Mouse (Mus musculus): ENCODE measurements around the gene Eps8. TPM values are rescaled to one million over a fixed set of nuclear protein-coding genes. Genes with fewer than 3 reads are reported as not detected.

The Eps8 gene
- polyA plus RNA-seq, 1 experiment from 2014 or later = 8.5 TPM

GRCm38 (mm10) chr6:137657203-137657602 is 2.5 kb upstream of the Eps8 start:
- Histone ChIP-seq H3K27ac (no peak overlapping the region), H3K4me2 (replicated peaks) (no peak overlapping the region), H3K36me3 (no peaks in the 10 kb centered on the region), H3K4me1 (no peaks in the 10 kb centered on the region), H3K4me3 (no peak overlapping the region), H3K9ac (no peak overlapping the region), H3K27me3 (replicated peaks) (no peaks in the 10 kb centered on the region), H3K9me3 (no peaks in the 10 kb centered on the region)
- no peak for ATAC-seq (ENCODE audit: low FRiP score, low read depth)
- whole genome bisulfite sequencing = 73% methylated on average over 6 of the region's 6 CpGs

GRCm38 (mm10) chr6:137649528-137649927 is 5.1 kb downstream of the Eps8 start:
- no peak overlapping the region for H3K27ac ChIP-seq

GRCm38 (mm10) chr6:137649068-137649480 is 5.6 kb downstream of the Eps8 start:
- peak; percentile 89 for ATAC-seq (ENCODE audit: low FRiP score, low read depth)
- peaks cover 4% of the 10 kb centered on the region for H3K27me3 ChIP-seq (replicated peaks)
- no peaks in the 10 kb centered on the region for H3K36me3 ChIP-seq
- WGBS = under 1% methylated on average over 46 of the region's 51 CpGs
- peak overlapping the region; percentile 100 for H3K4me2 ChIP-seq (replicated peaks)
- peaks cover 13% of the 10 kb centered on the region; the same call in 1 of the 2 replicates for H3K4me1 ChIP-seq
- H3K4me3 ChIP-seq = peak overlapping the region; percentile 73
- peak overlapping the region; percentile 65 for H3K9ac ChIP-seq
- H3K9me3 ChIP-seq = no peaks in the 10 kb centered on the region
- H3K27ac ChIP-seq = no peak overlapping the region

More at GRCm38 (mm10) chr6:137649528-137649927, 5.1 kb downstream of the Eps8 start:
- peak overlapping the region; percentile 65; the same call in 1 of the 2 replicates for H3K9ac ChIP-seq
- peaks cover 13% of the 10 kb centered on the region; the same call in 1 of the 2 replicates for H3K4me1 ChIP-seq
- no peaks in the 10 kb centered on the region for H3K9me3 ChIP-seq
- WGBS = 22% methylated on average over 7 of the region's 7 CpGs
- no peaks in the 10 kb centered on the region for H3K36me3 ChIP-seq
- peaks cover 4% of the 10 kb centered on the region for H3K27me3 ChIP-seq (replicated peaks)
- peak; percentile 51 for ATAC-seq (ENCODE audit: low FRiP score, low read depth)
- peak overlapping the region; percentile 73 for H3K4me3 ChIP-seq
- H3K4me2 ChIP-seq (replicated peaks) = peak overlapping the region; percentile 100

- 1% methylated on average over 59 of the region's 59 CpGs for whole genome bisulfite sequencing
- Histone ChIP-seq H3K4me2 (replicated peaks) (peak overlapping the region; percentile 100), H3K9ac (peak overlapping the region; percentile 65), H3K4me1 (peaks cover 13% of the 10 kb centered on the region; the same call in 1 of the 2 replicates), H3K4me3 (peak overlapping the region; percentile 73), H3K9me3 (no peaks in the 10 kb centered on the region), H3K36me3 (no peaks in the 10 kb centered on the region), H3K27me3 (replicated peaks) (peaks cover 4% of the 10 kb centered on the region), H3K27ac (no peak overlapping the region)
- ATAC-seq (ENCODE audit: low FRiP score, low read depth) = peak; percentile 73
Measured at GRCm38 (mm10) chr6:137648110-137649067, 6.3 kb downstream of the Eps8 start.

- Histone ChIP-seq H3K4me3 (no peak overlapping the region), H3K9ac (no peak overlapping the region), H3K4me1 (peaks cover 13% of the 10 kb centered on the region; the same call in 1 of the 2 replicates), H3K27ac (no peak overlapping the region), H3K9me3 (no peaks in the 10 kb centered on the region), H3K27me3 (replicated peaks) (peaks cover 4% of the 10 kb centered on the region), H3K4me2 (replicated peaks) (peak overlapping the region; percentile 100), H3K36me3 (no peaks in the 10 kb centered on the region)
- no peak for ATAC-seq (ENCODE audit: low FRiP score, low read depth)
- 22% methylated on average over 10 of the region's 10 CpGs for WGBS
Measured at GRCm38 (mm10) chr6:137647646-137648045, 7.0 kb downstream of the Eps8 start.

- Histone ChIP-seq H3K36me3 (no peaks in the 10 kb centered on the region), H3K27ac (no peak overlapping the region), H3K4me3 (no peak overlapping the region), H3K4me2 (replicated peaks) (no peak overlapping the region), H3K9ac (no peak overlapping the region), H3K27me3 (replicated peaks) (peaks cover 4% of the 10 kb centered on the region), H3K9me3 (no peaks in the 10 kb centered on the region), H3K4me1 (peaks cover 13% of the 10 kb centered on the region; the same call in 1 of the 2 replicates)
- WGBS = 87% methylated on average over 2 of the region's 2 CpGs
- no peak for ATAC-seq (ENCODE audit: low FRiP score, low read depth)
Measured at GRCm38 (mm10) chr6:137646726-137647125, 8.0 kb downstream of the Eps8 start.

- Histone ChIP-seq H3K36me3 (no peaks in the 10 kb centered on the region), H3K4me2 (replicated peaks) (no peak overlapping the region), H3K27me3 (replicated peaks) (peaks cover 4% of the 10 kb centered on the region), H3K4me3 (no peak overlapping the region), H3K27ac (no peak overlapping the region), H3K9ac (no peak overlapping the region), H3K9me3 (no peaks in the 10 kb centered on the region), H3K4me1 (peaks cover 13% of the 10 kb centered on the region; the same call in 1 of the 2 replicates)
- no peak for ATAC-seq (ENCODE audit: low FRiP score, low read depth)
- 86% methylated on average over 5 of the region's 5 CpGs for WGBS
Measured at GRCm38 (mm10) chr6:137644893-137645292, 9.8 kb downstream of the Eps8 start.

GRCm38 (mm10) chr6:137643814-137644213 is 10.9 kb downstream of the Eps8 start:
- Histone ChIP-seq H3K36me3 (no peaks in the 10 kb centered on the region), H3K9ac (no peak overlapping the region), H3K9me3 (no peaks in the 10 kb centered on the region), H3K4me1 (peaks cover 8% of the 10 kb centered on the region; the same call in 1 of the 2 replicates), H3K4me2 (replicated peaks) (no peak overlapping the region), H3K27me3 (replicated peaks) (peaks cover 4% of the 10 kb centered on the region), H3K4me3 (no peak overlapping the region), H3K27ac (no peak overlapping the region)
- no peak for ATAC-seq (ENCODE audit: low FRiP score, low read depth)
- 86% methylated on average over 4 of the region's 4 CpGs for WGBS

- Histone ChIP-seq H3K4me3 (no peak overlapping the region), H3K9ac (no peak overlapping the region), H3K4me1 (no peaks in the 10 kb centered on the region), H3K36me3 (no peaks in the 10 kb centered on the region), H3K27me3 (replicated peaks) (no peaks in the 10 kb centered on the region), H3K9me3 (no peaks in the 10 kb centered on the region), H3K4me2 (replicated peaks) (no peak overlapping the region), H3K27ac (no peak overlapping the region)
- ATAC-seq (ENCODE audit: low FRiP score, low read depth) = no peak
- WGBS = 100% methylated on average over 1 of the region's 1 CpGs
Measured at GRCm38 (mm10) chr6:137641642-137642041, 13.0 kb downstream of the Eps8 start.

GRCm38 (mm10) chr6:137638834-137639567 is 15.7 kb downstream of the Eps8 start:
- H3K4me3 ChIP-seq = no peak overlapping the region
- H3K36me3 ChIP-seq = no peaks in the 10 kb centered on the region
- no peak overlapping the region for H3K4me2 ChIP-seq (replicated peaks)
- H3K4me1 ChIP-seq = no peaks in the 10 kb centered on the region
- no peak overlapping the region for H3K9ac ChIP-seq
- WGBS = 89% methylated on average over 11 of the region's 11 CpGs
- no peak for ATAC-seq (ENCODE audit: low FRiP score, low read depth)
- H3K9me3 ChIP-seq = no peaks in the 10 kb centered on the region
- H3K27me3 ChIP-seq (replicated peaks) = no peaks in the 10 kb centered on the region
- no peak overlapping the region for H3K27ac ChIP-seq

- H3K9me3 ChIP-seq = no peaks in the 10 kb centered on the region
- H3K36me3 ChIP-seq = no peaks in the 10 kb centered on the region
- no peak overlapping the region for H3K27ac ChIP-seq
- H3K27me3 ChIP-seq (replicated peaks) = no peaks in the 10 kb centered on the region
- WGBS = 65% methylated on average over 7 of the region's 7 CpGs
- H3K4me2 ChIP-seq (replicated peaks) = no peak overlapping the region
- H3K9ac ChIP-seq = no peak overlapping the region
- no peaks in the 10 kb centered on the region for H3K4me1 ChIP-seq
- no peak for ATAC-seq (ENCODE audit: low FRiP score, low read depth)
- no peak overlapping the region for H3K4me3 ChIP-seq
Measured at GRCm38 (mm10) chr6:137637443-137637842, 17.2 kb downstream of the Eps8 start.

- no peak for ATAC-seq (ENCODE audit: low FRiP score, low read depth)
- Histone ChIP-seq H3K27me3 (replicated peaks) (no peaks in the 10 kb centered on the region), H3K9ac (no peak overlapping the region), H3K9me3 (no peaks in the 10 kb centered on the region), H3K4me2 (replicated peaks) (no peak overlapping the region), H3K4me1 (no peaks in the 10 kb centered on the region), H3K36me3 (no peaks in the 10 kb centered on the region), H3K4me3 (no peak overlapping the region), H3K27ac (no peak overlapping the region)
- WGBS = 80% methylated on average over 5 of the region's 5 CpGs
Measured at GRCm38 (mm10) chr6:137636131-137636530, 18.5 kb downstream of the Eps8 start.

All from neural tube, embryonic 12.5 days (tissue).